Mouse (Mus musculus) lung, postnatal 14 days (tissue): ENCODE measurements around the gene Nox1.

Source experiments
- DNase-seq: peaks from one replicate; pipeline ENCODE4 v3.0.0; 2021

Gene Nox1

DNA sequence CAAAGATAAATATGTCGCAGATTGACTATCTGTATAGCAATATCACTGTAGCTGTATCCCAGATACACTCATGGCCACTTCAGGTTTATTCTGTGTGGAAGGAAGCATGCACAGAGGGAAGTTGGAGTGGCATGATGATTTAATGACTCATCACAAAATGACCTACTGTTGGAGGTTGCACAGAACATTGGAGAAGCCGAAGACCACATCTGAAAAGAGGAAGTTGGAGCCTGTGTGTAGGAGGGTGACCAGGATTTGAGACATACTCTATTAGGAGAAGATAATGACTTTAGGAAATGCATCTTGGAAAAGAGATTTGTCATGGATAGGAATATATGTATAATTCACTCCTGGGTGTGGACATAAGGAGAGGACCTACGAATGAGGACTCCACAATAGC is 105.3 kb downstream of the Nox1 start:
- no peak for DNase-seq

GRCm38 (mm10) chrX:134111767-134112166 is 110.0 kb downstream of the Nox1 start:
- no peak for DNase-seq

- no peak for DNase-seq
Observed at GRCm38 (mm10) chrX:134102641-134103040, 119.1 kb downstream of the Nox1 start.

- no peak for DNase-seq
Observed at GRCm38 (mm10) chrX:134085453-134085852, 136.3 kb downstream of the Nox1 start.

- DNase-seq, result no peak
Observed at GRCm38 (mm10) chrX:134059764-134060163, 162.0 kb downstream of the Nox1 start.

DNA sequence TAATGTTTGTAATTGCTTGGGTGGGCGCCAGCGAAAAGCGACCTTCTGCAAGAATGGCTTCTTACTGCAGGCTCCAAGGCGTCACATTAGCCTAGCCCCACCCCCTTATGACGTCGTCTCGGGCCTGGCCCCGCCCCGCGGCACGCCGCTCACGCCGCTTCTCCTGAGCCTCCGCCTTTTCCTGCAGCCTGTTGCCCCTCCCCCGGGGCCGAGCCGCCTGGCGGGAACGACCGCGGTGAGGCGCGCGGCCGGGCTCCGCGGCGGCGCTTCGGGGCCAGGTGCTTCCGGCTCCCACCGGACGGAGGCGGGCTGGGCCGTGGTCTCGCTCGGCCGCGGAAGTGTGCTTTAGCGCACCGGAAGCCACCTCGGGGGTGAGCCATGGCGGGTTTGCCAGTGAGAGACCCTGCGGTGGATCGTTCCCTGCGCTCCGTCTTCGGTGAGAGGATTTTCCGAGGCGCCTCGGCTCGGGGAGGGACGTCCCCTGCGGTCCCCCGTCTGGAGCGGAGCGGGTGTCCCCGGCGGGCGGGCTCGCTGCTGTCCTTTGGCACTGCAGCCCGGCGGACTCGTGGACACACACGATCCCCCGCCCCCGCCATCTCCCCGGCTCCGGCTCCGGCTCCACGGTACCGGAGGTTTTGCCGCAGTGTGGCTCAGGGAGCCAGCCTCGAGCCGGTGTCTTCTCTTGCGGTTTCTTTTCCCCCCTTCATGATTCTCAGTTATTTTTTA is 162.6 kb downstream of the Nox1 start, which contains the start of gene Cstf2:
TSS of gene Cstf2 (plus strand) at position 201 of the 726 bp plus-strand sequence.
- DNase-seq, result peak; percentile 94

- DNase-seq, result no peak
Observed at GRCm38 (mm10) chrX:134058040-134058875, 163.5 kb downstream of the Nox1 start.

DNA sequence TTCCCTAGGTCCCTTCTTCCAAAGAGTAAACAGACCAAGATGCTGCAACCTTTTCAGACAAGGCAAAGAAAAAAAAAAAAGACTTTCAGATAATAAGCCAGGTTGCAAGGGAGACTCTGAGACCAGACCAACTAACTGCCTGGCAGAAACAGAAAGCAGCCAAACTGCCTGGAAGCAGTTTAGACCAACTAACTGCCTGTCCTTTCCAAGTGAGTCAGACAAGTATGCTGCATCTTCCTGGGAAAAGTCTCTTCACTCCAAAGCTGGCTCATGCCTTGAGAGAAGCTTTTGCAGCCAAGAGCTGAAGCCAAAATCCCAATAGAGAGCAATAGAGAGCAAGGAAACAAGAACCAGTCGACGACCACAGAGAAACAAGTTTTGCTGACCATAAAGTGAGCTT is 164.9 kb downstream of the Nox1 start:
- DNase-seq, result no peak

DNA sequence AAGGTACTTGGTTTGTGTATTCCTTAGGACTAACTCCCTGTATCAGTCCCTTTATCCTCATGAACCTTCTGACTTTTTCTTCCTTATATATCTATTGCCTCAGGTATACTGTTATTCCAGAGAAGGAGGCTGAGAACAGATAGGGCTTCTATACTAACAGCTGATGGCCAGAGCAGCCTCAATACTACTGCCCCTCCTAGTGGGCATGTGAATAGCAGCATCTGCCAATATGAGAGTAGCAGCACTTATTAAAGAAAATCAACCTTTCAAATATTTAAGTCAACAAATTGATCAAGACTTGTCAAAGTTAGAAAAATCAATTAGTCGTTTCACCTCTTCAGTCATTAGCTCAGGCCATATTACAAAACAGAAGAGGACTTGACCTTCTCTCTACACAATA is 172.8 kb downstream of the Nox1 start:
- DNase-seq, result no peak
